Mouse (Mus musculus) left cerebral cortex, adult 18-20 months (tissue): Measurements from ENCODE around the gene H3f3a. TPM values are rescaled to one million over a fixed set of nuclear protein-coding genes. Genes with fewer than 3 reads are reported as not detected.

Experiments
- DNase-seq, 2 experiments: peaks; one replicate each; pipeline ENCODE4 v3.0.0; 2021 to 2022; ENCODE audit warnings: low spot score in 2 of 2, mixed read lengths in 1 of 2
- total RNA-seq, 2 experiments: library from RNA; stranded (reverse); gene quantifications; 2 replicates each; pipeline ENCODE4 v1.2.3; 2021

Gene H3f3a
- total RNA-seq, 2 experiments from 2014 or later: 249 to 263 TPM

- no peak for DNase-seq
Measured at GRCm38 (mm10) chr1:180763307-180763706, 50.4 kb downstream of the H3f3a start.

- DNase-seq: no peak
Measured at GRCm38 (mm10) chr1:180762679-180763078, 51.1 kb downstream of the H3f3a start.

- no peak for DNase-seq
Measured at GRCm38 (mm10) chr1:180762180-180762579, 51.6 kb downstream of the H3f3a start.

- no peak for DNase-seq
Measured at GRCm38 (mm10) chr1:180757956-180758520, 55.7 kb downstream of the H3f3a start.

- DNase-seq: no peak
Measured at GRCm38 (mm10) chr1:180757252-180757955, 56.3 kb downstream of the H3f3a start.

- no peak for DNase-seq
Measured at GRCm38 (mm10) chr1:180756711-180757110, 57.0 kb downstream of the H3f3a start.

- no peak for DNase-seq
Measured at GRCm38 (mm10) chr1:180754376-180754775, 59.4 kb downstream of the H3f3a start.

GRCm38 (mm10) chr1:180752115-180752514 is 61.6 kb downstream of the H3f3a start:
- no peak for DNase-seq

Other genes starting within 250 kb of the H3f3a start
- 10 to 100 TPM; 81.9 to 88.2 TPM for gene Parp1, start 245.0 kb downstream of the H3f3a start, total RNA-seq
- 1 to 10 TPM; 3.3 to 3.7 TPM for gene Lin9, start 172.8 kb downstream of the H3f3a start, total RNA-seq
- gene Mixl1, start 116.9 kb downstream of the H3f3a start, total RNA-seq: not detected
- gene Acbd3, start 87.9 kb downstream of the H3f3a start, total RNA-seq: 10 to 100 TPM; 36.3 to 36.7 TPM
- gene Sde2, start 37.2 kb upstream of the H3f3a start, total RNA-seq: 10 to 100 TPM; 20.9 to 25.7 TPM
- under 1 TPM; 0.21 to 0.33 TPM for gene Lefty2, start 79.2 kb upstream of the H3f3a start, total RNA-seq
- gene Pycr2, start 90.3 kb upstream of the H3f3a start, total RNA-seq: 10 to 100 TPM; 28.9 to 29.4 TPM
- gene Lefty1, start 121.1 kb upstream of the H3f3a start, total RNA-seq: under 1 TPM; 0.21 to 0.91 TPM
- gene Tmem63a, start 128.4 kb upstream of the H3f3a start, total RNA-seq: 10 to 100 TPM; 15.5 to 19.4 TPM
- gene Ephx1, start 207.0 kb upstream of the H3f3a start, total RNA-seq: 10 to 100 TPM; 27.6 to 30.8 TPM
- not detected for gene 9130409I23Rik, start 237.3 kb upstream of the H3f3a start, total RNA-seq